Mouse (Mus musculus): Measurements from ENCODE around the gene Thoc2. TPM values are rescaled to one million over a fixed set of nuclear protein-coding genes. Genes with fewer than 3 reads are reported as not detected.

The Thoc2 gene
- polyA plus RNA-seq, 1 experiment from 2014 or later = 91.8 TPM

Small RNA genes within 50 kb of the gene (microRNA-seq; reads per million reads assigned to microRNA genes)
- gene Gm44490 = not detected

Other genes with a start within 250 kb of the Thoc2 start
- 14.9 and 15.8 TPM in 2 replicates for gene Xiap, start 139.0 kb upstream of the Thoc2 start, polyA plus RNA-seq (2014; fragmentation: Nextera tagmentation; extraction: Ambion mirVana)
- 58.7 and 68.8 TPM in 2 replicates for gene Stag2, start 228.6 kb upstream of the Thoc2 start, polyA plus RNA-seq (2014; fragmentation: Nextera tagmentation; extraction: Ambion mirVana)

Data from limb, embryonic 11.5 days (tissue).